Mouse (Mus musculus) ES-E14 (cell line): ENCODE data around the gene Gm11127. TPM values are rescaled to one million over a fixed set of nuclear protein-coding genes. Genes with fewer than 3 reads are reported as not detected.

Experiments
- DNase-seq: peaks from one replicate; pipeline ENCODE4 v3.0.0-alpha.2; 2013; ENCODE audit warnings: low read depth, low spot score
- H3K27ac ChIP-seq: 2 replicates; pipeline ENCODE4 v1.5.1; 2012; ENCODE audit warnings: low read depth, mild to moderate bottlenecking, low read length, moderate library complexity, mixed read lengths; ENCODE audit not compliant: poor library complexity, insufficient read depth, severe bottlenecking
- H3K36me3 ChIP-seq: 2 replicates; pipeline ENCODE4 v1.6.1; 2012; ENCODE audit warnings: mild to moderate bottlenecking, low read length, moderate library complexity, mixed read lengths; ENCODE audit not compliant: control insufficient read depth, poor library complexity, insufficient read depth, severe bottlenecking
- H3K4me1 ChIP-seq, 2 experiments: fragments of 150-350 bp in 1 of 2; sonication (generic) in 1 of 2; 2 replicates each; pipeline ENCODE4 v1.6.1; 2012; ENCODE audit warnings: low read length in 2 of 2, mild to moderate bottlenecking in 1 of 2, mixed read lengths in 1 of 2; ENCODE audit not compliant: control insufficient read depth in 2 of 2, insufficient read depth in 2 of 2, poor library complexity in 1 of 2
- H3K4me3 ChIP-seq, 2 experiments: fragments of 150-350 bp in 1 of 2; sonication (generic) in 1 of 2; 2 replicates each; pipeline ENCODE4 v1.5.1; 2012; ENCODE audit warnings: low read length in 2 of 2, low read depth in 1 of 2, mild to moderate bottlenecking in 1 of 2, mixed read lengths in 1 of 2; ENCODE audit not compliant: insufficient read depth in 1 of 2, poor library complexity in 1 of 2, severe bottlenecking in 1 of 2
- H3K9ac ChIP-seq: 2 replicates; pipeline ENCODE4 v1.6.1; 2012; ENCODE audit warnings: low read depth, mild to moderate bottlenecking, low read length, mixed read lengths; ENCODE audit not compliant: poor library complexity, insufficient read depth, severe bottlenecking
- H3K9me3 ChIP-seq: fragments of 150-350 bp; sonication (generic); 2 replicates; pipeline ENCODE4 v1.6.1; 2012; ENCODE audit warnings: low read depth, mild to moderate bottlenecking, low read length; ENCODE audit not compliant: control insufficient read depth, insufficient read depth
- CHD2 ChIP-seq: IDR thresholded peaks from 2 replicates; pipeline ENCODE4 v1.6.1; 2014; ENCODE audit warnings: mild to moderate bottlenecking, low read depth, low read length, inconsistent platforms
- HCFC1 ChIP-seq: IDR thresholded peaks from 2 replicates; pipeline ENCODE4 v1.6.1; 2012; ENCODE audit warnings: low read length, inconsistent platforms, borderline replicate concordance; ENCODE audit not compliant: insufficient read depth
- MAFK ChIP-seq: IDR thresholded peaks from 2 replicates; pipeline ENCODE4 v1.6.1; 2014; ENCODE audit warnings: mild to moderate bottlenecking, low read depth, low read length, inconsistent platforms; ENCODE audit not compliant: insufficient read depth
- ZC3H11A ChIP-seq: IDR thresholded peaks from 2 replicates; pipeline ENCODE4 v1.6.1; 2012; ENCODE audit warnings: low read depth, mild to moderate bottlenecking, inconsistent platforms, low read length, borderline replicate concordance
- ZNF384 ChIP-seq: IDR thresholded peaks from 2 replicates; pipeline ENCODE4 v1.6.1; 2012; ENCODE audit warnings: low read depth, low read length, inconsistent platforms
- in situ Hi-C, 2 experiments: fragments of 600-800 bp; cut with MboI; formaldehyde crosslinking; loops; one replicate each; pipeline ENCODE4 v1.15.1; 2025; ENCODE audit warnings: low sequenced_read_pairs in 2 of 2, inconsistent platforms in 1 of 2; ENCODE audit not compliant: unreplicated experiment in 2 of 2
- total RNA-seq: library from RNA; depleted of rRNA; stranded (reverse); fragments of 300-350 nt; gene quantifications from 2 replicates; pipeline ENCODE4 v1.2.3, GENCODE M21; 2012

The Gm11127 gene
- total RNA-seq, 1 experiment: 0.54 TPM

GRCm38 (mm10) chr17:36022922-36023321 lies 35.2 kb downstream of the Gm11127 start:
- TF ChIP-seq ZC3H11A (no peak), MAFK (no peak), CHD2 (no peak), ZNF384 (no peak), HCFC1 (no peak)
- H3K36me3 ChIP-seq: peaks cover 8% of the 10 kb centered on the region; the same call in 1 of the 2 replicates
- in situ Hi-C loops: no loop called here
- no peak overlapping the region for H3K9ac ChIP-seq
- peaks cover 0 to 19% of the 10 kb centered on the region in 2 experiments; a peak in 2 of 4 replicates for H3K4me1 ChIP-seq
- H3K9me3 ChIP-seq: no peaks in the 10 kb centered on the region
- H3K4me3 ChIP-seq: no peak overlapping the region
- no peak overlapping the region for H3K27ac ChIP-seq
- no peak for DNase-seq

DNA sequence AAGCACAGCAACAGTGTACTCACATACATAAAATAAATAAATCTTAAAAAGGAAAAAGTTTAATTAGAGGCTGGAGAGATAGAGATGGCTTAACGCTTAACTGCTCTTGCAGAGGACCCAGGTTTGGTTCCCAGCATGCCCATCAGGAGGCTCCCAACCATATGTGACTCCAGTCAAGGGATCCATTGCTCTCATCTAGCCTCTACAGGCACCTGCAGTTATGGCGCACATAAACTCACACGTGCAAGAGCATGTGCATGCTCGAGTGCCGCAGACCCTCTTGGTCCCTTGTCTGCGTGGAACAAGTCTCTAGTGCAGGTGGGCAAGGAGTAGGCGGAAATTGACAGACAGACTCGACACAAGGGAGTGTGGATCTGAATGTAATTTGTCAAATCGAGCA lies 36.1 kb downstream of the Gm11127 start:
- peaks cover 10% of the 10 kb centered on the region for H3K36me3 ChIP-seq
- H3K9ac ChIP-seq: no peak overlapping the region
- H3K4me3 ChIP-seq: no peak overlapping the region
- no peak overlapping the region for H3K27ac ChIP-seq
- no peak for DNase-seq
- H3K9me3 ChIP-seq: no peaks in the 10 kb centered on the region
- no peak for TF ChIP-seq ZC3H11A
- no peak for TF ChIP-seq ZNF384
- TF ChIP-seq HCFC1: no peak
- no peak for TF ChIP-seq CHD2
- TF ChIP-seq MAFK: no peak
- peaks cover 0 to 20% of the 10 kb centered on the region in 2 experiments; a peak in 2 of 4 replicates for H3K4me1 ChIP-seq
- in situ Hi-C loops: no loop called here

- peaks cover 0 to 22% of the 10 kb centered on the region in 2 experiments; a peak in 2 of 4 replicates for H3K4me1 ChIP-seq
- H3K4me3 ChIP-seq: no peak overlapping the region
- no peaks in the 10 kb centered on the region for H3K9me3 ChIP-seq
- in situ Hi-C loops: no loop called here
- no peak for DNase-seq
- H3K9ac ChIP-seq: no peak overlapping the region
- H3K36me3 ChIP-seq: peaks cover 10% of the 10 kb centered on the region
- H3K27ac ChIP-seq: no peak overlapping the region
- TF ChIP-seq MAFK (no peak), ZC3H11A (no peak), HCFC1 (no peak), CHD2 (no peak), ZNF384 (no peak)
Observed at GRCm38 (mm10) chr17:36021309-36021708, 36.9 kb downstream of the Gm11127 start.

GRCm38 (mm10) chr17:36020191-36021073 lies 37.7 kb downstream of the Gm11127 start, which contains the start of gene H2-T24:
Gene H2-T24 (minus strand): TSS chr17:36020560.
- Histone ChIP-seq H3K9ac (no peak within 1 kb of the TSS), H3K27ac (no peak within 1 kb of the TSS), H3K9me3 (no peaks in the 10 kb centered on the region), H3K36me3 (peaks cover 5% of the 10 kb centered on the region), H3K4me3 (no peak within 1 kb of the TSS), H3K4me1 (peaks cover 0 to 20% of the 10 kb centered on the region in 2 experiments; a peak in 2 of 4 replicates)
- peak; percentile 63 for DNase-seq
- in situ Hi-C loops: no loop called here
- TF ChIP-seq MAFK: no peak
- no peak for TF ChIP-seq ZC3H11A
- TF ChIP-seq CHD2: peak; percentile 49; the same call in 1 of the 2 replicates
- no peak for TF ChIP-seq HCFC1
